Mouse (Mus musculus) liver, embryonic 11.5 days (tissue): Measurements from ENCODE around the gene Syt6. TPM values are rescaled to one million over a fixed set of nuclear protein-coding genes. Genes with fewer than 3 reads are reported as not detected.

ENCODE experiments used
- ATAC-seq: fragments of 200-750 bp; cut with Nextera tagmentation; replicated peaks from 2 replicates; pipeline ENCODE4 v1.8.0; 2017; ENCODE audit warnings: moderate number of reproducible peaks, mild to moderate bottlenecking, moderate TSS enrichment, moderate library complexity; ENCODE audit not compliant: low FRiP score
- DNase-seq: peaks from one replicate; pipeline ENCODE4 v3.0.0-alpha.2; 2017; ENCODE audit warnings: low spot score
- H3K27ac ChIP-seq: fragments of 300-500 bp; sonication (generic); 2 replicates; pipeline ENCODE4 v1.5.1; 2014; ENCODE audit warnings: mild to moderate bottlenecking, low read depth, low read length, control low read depth
- H3K27me3 ChIP-seq: fragments of 300-500 bp; sonication (generic); replicated peaks from 2 replicates; pipeline ENCODE4 v1.6.1; 2014; ENCODE audit warnings: low read length, mixed read lengths; ENCODE audit not compliant: control insufficient read depth, insufficient read depth
- H3K36me3 ChIP-seq: fragments of 300-500 bp; sonication (generic); 2 replicates; pipeline ENCODE4 v1.6.1; 2014; ENCODE audit warnings: mild to moderate bottlenecking, low read length, moderate library complexity, mixed read lengths; ENCODE audit not compliant: control insufficient read depth, insufficient read depth
- H3K4me1 ChIP-seq: fragments of 300-500 bp; sonication (generic); replicated peaks from 2 replicates; pipeline ENCODE4 v1.6.1; 2014; ENCODE audit warnings: low read length, mixed read lengths; ENCODE audit not compliant: control insufficient read depth, insufficient read depth
- H3K4me2 ChIP-seq: fragments of 300-500 bp; sonication (generic); 2 replicates; pipeline ENCODE4 v1.6.1; 2014; ENCODE audit warnings: mild to moderate bottlenecking, control low read depth, moderate library complexity
- H3K4me3 ChIP-seq: fragments of 300-500 bp; sonication (generic); 2 replicates; pipeline ENCODE4 v1.5.1; 2014; ENCODE audit warnings: low read depth, low read length, control low read depth
- H3K9ac ChIP-seq: fragments of 300-500 bp; sonication (generic); 2 replicates; pipeline ENCODE4 v1.6.1; 2014; ENCODE audit warnings: low read depth, low read length, control low read depth
- H3K9me3 ChIP-seq: fragments of 300-500 bp; sonication (generic); 2 replicates; pipeline ENCODE4 v1.6.1; 2016; ENCODE audit warnings: low read length, inconsistent platforms, mixed read lengths; ENCODE audit not compliant: control insufficient read depth
- WGBS: fragments of 180-500 bp; shearing (Covaris S2); extraction: QIAGEN DNeasy Blood & Tissue Kit; methylation state at CpG from one replicate; pipeline ENCODE4 v1.1.7; 2014; 5-methylcytosine and 5-hydroxymethylcytosine counted together
- polyA plus RNA-seq: library from polyadenylated mRNA; unstranded; fragments of >200 nt; fragmentation: Nextera tagmentation; extraction: Ambion mirVana; gene quantifications from 2 replicates; pipeline ENCODE4 v1.2.1, GENCODE M21; 2014

Gene Syt6
- polyA plus RNA-seq, 1 experiment from 2014 or later: 0.32 TPM

GRCm38 (mm10) chr3:103625169-103625568 lies 50.1 kb downstream of the Syt6 start:
- Histone ChIP-seq H3K4me1 (no peaks in the 10 kb centered on the region), H3K36me3 (no peaks in the 10 kb centered on the region), H3K4me3 (no peak overlapping the region), H3K9me3 (no peaks in the 10 kb centered on the region), H3K27ac (no peak overlapping the region), H3K9ac (no peak overlapping the region), H3K4me2 (no peak overlapping the region), H3K27me3 (no peaks in the 10 kb centered on the region)
- 83% methylated on average over 13 of the region's 13 CpGs for WGBS
- DNase-seq: no peak
- no peak for ATAC-seq

GRCm38 (mm10) chr3:103626481-103626880 lies 51.5 kb downstream of the Syt6 start:
- Histone ChIP-seq H3K27ac (no peak overlapping the region), H3K36me3 (no peaks in the 10 kb centered on the region), H3K4me3 (no peak overlapping the region), H3K9me3 (no peaks in the 10 kb centered on the region), H3K27me3 (no peaks in the 10 kb centered on the region), H3K9ac (no peak overlapping the region), H3K4me2 (no peak overlapping the region), H3K4me1 (no peaks in the 10 kb centered on the region)
- DNase-seq (no peak), ATAC-seq (no peak)
- WGBS: 89% methylated on average over 4 of the region's 4 CpGs

- H3K36me3 ChIP-seq: no peaks in the 10 kb centered on the region
- ATAC-seq (no peak), DNase-seq (no peak)
- H3K4me2 ChIP-seq: no peak overlapping the region
- H3K27me3 ChIP-seq: no peaks in the 10 kb centered on the region
- H3K9ac ChIP-seq: no peak overlapping the region
- no peaks in the 10 kb centered on the region for H3K9me3 ChIP-seq
- H3K27ac ChIP-seq: no peak overlapping the region
- no peaks in the 10 kb centered on the region for H3K4me1 ChIP-seq
- 80% methylated on average over 3 of the region's 3 CpGs for WGBS
- H3K4me3 ChIP-seq: no peak overlapping the region
These were observed 52.6 kb downstream of the Syt6 start for GRCm38 (mm10) chr3:103627661-103628060.

GRCm38 (mm10) chr3:103633124-103633523 lies 58.1 kb downstream of the Syt6 start:
- H3K9me3 ChIP-seq: no peaks in the 10 kb centered on the region

GRCm38 (mm10) chr3:103633831-103634230 lies 58.8 kb downstream of the Syt6 start:
- 71% methylated on average over 4 of the region's 4 CpGs for WGBS
- no peak overlapping the region for H3K4me3 ChIP-seq
- no peak for DNase-seq
- H3K27ac ChIP-seq: no peak overlapping the region
- no peak for ATAC-seq
- no peaks in the 10 kb centered on the region for H3K9me3 ChIP-seq
- no peak overlapping the region for H3K9ac ChIP-seq
- no peaks in the 10 kb centered on the region for H3K36me3 ChIP-seq
- no peaks in the 10 kb centered on the region for H3K27me3 ChIP-seq
- no peak overlapping the region for H3K4me2 ChIP-seq
- H3K4me1 ChIP-seq: no peaks in the 10 kb centered on the region

More at GRCm38 (mm10) chr3:103633124-103633523, 58.1 kb downstream of the Syt6 start:
- ATAC-seq (no peak), DNase-seq (no peak)
- H3K27me3 ChIP-seq: no peaks in the 10 kb centered on the region
- H3K4me2 ChIP-seq: no peak overlapping the region
- WGBS: 85% methylated on average over 7 of the region's 7 CpGs
- no peak overlapping the region for H3K9ac ChIP-seq
- no peaks in the 10 kb centered on the region for H3K4me1 ChIP-seq
- H3K36me3 ChIP-seq: no peaks in the 10 kb centered on the region
- no peak overlapping the region for H3K27ac ChIP-seq
- no peak overlapping the region for H3K4me3 ChIP-seq

- no peak overlapping the region for H3K27ac ChIP-seq
These were observed 59.2 kb downstream of the Syt6 start for GRCm38 (mm10) chr3:103634256-103634655.

GRCm38 (mm10) chr3:103637641-103638040 lies 62.6 kb downstream of the Syt6 start:
- H3K4me3 ChIP-seq: no peak overlapping the region
- H3K4me2 ChIP-seq: no peak overlapping the region
- H3K27me3 ChIP-seq: no peaks in the 10 kb centered on the region
- WGBS: 61% methylated on average over 1 of the region's 1 CpGs
- DNase-seq (no peak), ATAC-seq (no peak)
- H3K36me3 ChIP-seq: no peaks in the 10 kb centered on the region
- H3K9me3 ChIP-seq: no peaks in the 10 kb centered on the region
- H3K9ac ChIP-seq: no peak overlapping the region
- no peak overlapping the region for H3K27ac ChIP-seq
- no peaks in the 10 kb centered on the region for H3K4me1 ChIP-seq

More at GRCm38 (mm10) chr3:103634256-103634655, 59.2 kb downstream of the Syt6 start:
- H3K4me2 ChIP-seq: no peak overlapping the region
- H3K27me3 ChIP-seq: no peaks in the 10 kb centered on the region
- no peak overlapping the region for H3K9ac ChIP-seq
- H3K36me3 ChIP-seq: no peaks in the 10 kb centered on the region
- H3K9me3 ChIP-seq: no peaks in the 10 kb centered on the region
- 83% methylated on average over 1 of the region's 1 CpGs for WGBS
- no peaks in the 10 kb centered on the region for H3K4me1 ChIP-seq
- H3K4me3 ChIP-seq: no peak overlapping the region
- DNase-seq (no peak), ATAC-seq (no peak)

GRCm38 (mm10) chr3:103640226-103640803 lies 65.3 kb downstream of the Syt6 start:
- no peak overlapping the region for H3K27ac ChIP-seq
- H3K9ac ChIP-seq: no peak overlapping the region
- H3K36me3 ChIP-seq: no peaks in the 10 kb centered on the region
- WGBS: 57% methylated on average over 8 of the region's 8 CpGs
- H3K4me1 ChIP-seq: no peaks in the 10 kb centered on the region
- H3K4me2 ChIP-seq: no peak overlapping the region
- H3K9me3 ChIP-seq: no peaks in the 10 kb centered on the region
- H3K27me3 ChIP-seq: no peaks in the 10 kb centered on the region
- ATAC-seq (no peak), DNase-seq (no peak)
- no peak overlapping the region for H3K4me3 ChIP-seq

- H3K4me3 ChIP-seq: no peak overlapping the region
- no peaks in the 10 kb centered on the region for H3K27me3 ChIP-seq
- no peak overlapping the region for H3K9ac ChIP-seq
- no peaks in the 10 kb centered on the region for H3K9me3 ChIP-seq
- 69% methylated on average over 7 of the region's 7 CpGs for WGBS
- no peaks in the 10 kb centered on the region for H3K4me1 ChIP-seq
- H3K4me2 ChIP-seq: no peak overlapping the region
- no peak overlapping the region for H3K27ac ChIP-seq
- H3K36me3 ChIP-seq: no peaks in the 10 kb centered on the region
- DNase-seq: no peak
- no peak for ATAC-seq
These were observed 66.3 kb downstream of the Syt6 start for GRCm38 (mm10) chr3:103641301-103641700.
